Mouse (Mus musculus) megakaryocyte-erythroid progenitor cell, adult 5-6 weeks (primary cell): ENCODE data around the gene Prkab2. TPM values are rescaled to one million over a fixed set of nuclear protein-coding genes. Genes with fewer than 3 reads are reported as not detected.

Experiments
- ATAC-seq: replicated peaks from 2 replicates; pipeline ENCODE4 v1.8.0; 2016; ENCODE audit warnings: mild to moderate bottlenecking, inconsistent platforms; ENCODE audit not compliant: severe bottlenecking, poor library complexity, low FRiP score, low TSS enrichment
- total RNA-seq, 2 experiments: library from RNA; stranded (forward) in 1 of 2; stranded (reverse) in 1 of 2; fragments of 200-1000, 215-1000 nt in 1 of 2; fragments of >200 nt in 1 of 2; fragmentation: Nextera tagmentation in 1 of 2; gene quantifications; 2 replicates each; pipeline ENCODE4 v1.2.3; 2014 to 2017

The Prkab2 gene
- total RNA-seq, 2 experiments from 2014 or later: 1.6 to 5.4 TPM

DNA sequence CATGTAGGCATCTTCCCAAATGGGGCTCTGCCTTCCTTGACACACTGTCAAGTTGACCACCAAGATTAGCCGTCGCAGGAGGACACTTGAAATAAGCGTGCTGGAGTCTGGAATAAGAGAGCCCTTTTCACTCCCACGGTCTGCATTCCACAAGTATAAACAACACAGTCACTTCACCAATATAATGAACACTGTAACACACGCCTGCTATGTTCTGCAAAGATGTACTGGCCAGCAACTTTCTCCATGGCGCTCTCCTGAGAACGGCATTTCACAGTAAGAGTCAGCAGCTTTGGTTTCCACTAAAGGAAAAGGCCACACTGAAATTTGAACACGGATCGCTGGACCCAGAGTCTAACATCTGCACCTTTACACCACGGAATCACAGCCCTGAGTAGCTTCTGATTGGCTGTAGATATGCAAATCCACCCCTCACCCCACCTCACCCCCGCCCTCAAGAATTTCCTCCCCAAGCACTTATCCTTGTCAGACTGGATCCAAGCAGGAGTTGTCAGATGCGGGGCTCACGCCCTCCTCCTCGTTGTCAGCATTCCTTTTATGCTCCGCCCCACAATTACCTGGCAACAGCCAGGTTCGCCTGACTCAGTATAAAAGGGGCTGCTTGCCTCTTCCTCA, 25.7 kb downstream of the Prkab2 start:
- ATAC-seq: no peak

DNA sequence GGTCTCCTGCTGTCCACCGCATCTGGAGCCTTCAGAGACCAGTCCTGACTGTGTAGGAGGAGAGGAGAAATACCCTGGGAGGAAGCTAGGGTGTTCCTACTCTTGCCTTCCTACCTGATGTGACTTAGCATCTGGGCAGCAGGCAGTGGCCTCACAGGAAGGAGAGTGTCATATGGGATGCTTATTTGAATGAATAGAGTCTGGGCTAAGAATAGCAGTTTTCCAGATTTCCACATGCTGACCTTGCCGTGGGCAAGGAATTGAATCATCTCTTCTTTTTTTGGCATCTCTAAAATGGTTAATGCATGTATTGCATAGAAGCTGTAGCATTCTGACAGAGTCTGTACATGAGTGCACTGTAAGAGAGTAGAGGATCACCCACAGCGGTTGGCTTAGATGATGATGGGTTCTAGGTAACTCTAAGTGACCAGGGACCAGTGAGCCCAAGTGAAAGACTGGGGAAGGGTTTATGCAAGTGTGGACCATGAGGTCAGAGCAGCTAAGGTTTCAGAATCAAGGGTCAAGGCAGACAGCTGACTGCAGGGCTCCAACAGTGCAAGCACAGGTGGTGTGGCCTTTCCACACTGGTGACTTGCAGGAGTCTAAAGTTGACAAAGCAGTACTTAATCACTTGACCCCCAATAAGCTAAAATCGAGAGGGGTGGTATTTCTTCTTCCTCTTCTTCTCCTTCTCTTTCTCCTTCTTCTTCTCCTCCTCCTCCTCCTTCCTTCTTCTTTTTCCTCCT, 28.6 kb downstream of the Prkab2 start:
- ATAC-seq: no peak

GRCm38 (mm10) chr3:97689289-97689688, 31.3 kb downstream of the Prkab2 start:
- ATAC-seq: no peak

DNA sequence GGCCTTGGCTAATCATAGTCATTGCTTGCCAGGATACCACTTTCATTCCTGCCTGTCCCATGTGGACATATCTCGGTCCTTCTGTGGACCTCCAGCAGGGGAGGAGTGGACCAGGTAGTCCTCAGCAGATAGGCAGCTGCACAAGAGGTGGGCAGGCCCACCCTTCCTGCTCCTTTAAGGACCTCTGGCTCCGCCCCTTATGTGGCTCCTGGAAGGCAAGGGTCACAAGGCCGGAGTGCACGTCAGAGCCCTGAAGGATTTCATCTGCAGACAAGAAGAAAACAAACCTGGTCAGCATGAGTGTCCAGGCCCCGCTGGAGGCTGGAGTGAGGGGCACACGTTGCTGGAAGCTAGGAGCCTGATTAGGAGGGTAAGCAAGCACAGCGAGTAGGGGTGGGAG, 32.6 kb downstream of the Prkab2 start:
- ATAC-seq: no peak

GRCm38 (mm10) chr3:97691443-97692017, 33.5 kb downstream of the Prkab2 start:
- ATAC-seq: no peak

- ATAC-seq: no peak
Measured at GRCm38 (mm10) chr3:97693806-97694205, 35.8 kb downstream of the Prkab2 start.

- no peak for ATAC-seq
Measured at GRCm38 (mm10) chr3:97696866-97697265, 38.9 kb downstream of the Prkab2 start.

- no peak for ATAC-seq
Measured at GRCm38 (mm10) chr3:97697291-97697690, 39.3 kb downstream of the Prkab2 start.

DNA sequence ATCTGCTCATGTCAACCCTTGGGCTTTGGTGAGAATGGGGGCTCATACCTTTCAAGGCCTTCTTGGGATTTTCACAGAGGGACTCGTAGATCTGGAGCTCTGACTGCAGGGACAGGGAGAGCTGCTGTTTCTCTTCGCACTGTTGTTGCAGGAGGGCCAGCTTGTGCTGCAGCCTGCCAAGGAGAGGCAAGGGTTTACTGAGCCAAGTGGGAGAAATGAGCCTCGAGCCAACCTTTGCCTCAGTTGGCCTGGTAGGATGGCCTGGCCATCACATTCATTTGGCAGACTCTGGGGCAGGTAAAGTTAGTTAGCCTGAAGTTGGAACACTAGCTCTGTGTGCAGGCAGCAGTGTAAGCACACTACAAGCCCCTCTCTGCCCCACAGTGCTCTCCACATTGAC, 41.1 kb downstream of the Prkab2 start:
- ATAC-seq: no peak

DNA sequence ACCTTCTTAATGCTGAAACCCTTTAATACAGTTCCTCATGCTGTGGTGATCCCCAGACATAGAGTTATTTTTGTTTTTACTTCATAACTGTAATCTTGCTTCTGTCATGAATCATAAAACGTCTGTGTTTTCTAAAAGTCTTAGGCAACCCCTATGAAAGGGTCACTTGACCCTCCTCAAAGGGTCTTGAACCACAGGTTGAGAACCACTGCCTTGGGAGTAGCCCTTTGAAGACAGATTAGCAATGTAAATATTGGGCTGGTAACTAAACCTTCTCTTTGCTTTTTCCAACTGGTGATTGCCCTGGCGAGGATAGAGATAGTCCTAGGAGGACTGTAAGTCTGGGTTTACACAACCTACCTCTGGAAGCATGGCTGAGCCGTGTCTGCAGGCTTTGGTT, 43.2 kb downstream of the Prkab2 start:
- ATAC-seq: no peak

DNA sequence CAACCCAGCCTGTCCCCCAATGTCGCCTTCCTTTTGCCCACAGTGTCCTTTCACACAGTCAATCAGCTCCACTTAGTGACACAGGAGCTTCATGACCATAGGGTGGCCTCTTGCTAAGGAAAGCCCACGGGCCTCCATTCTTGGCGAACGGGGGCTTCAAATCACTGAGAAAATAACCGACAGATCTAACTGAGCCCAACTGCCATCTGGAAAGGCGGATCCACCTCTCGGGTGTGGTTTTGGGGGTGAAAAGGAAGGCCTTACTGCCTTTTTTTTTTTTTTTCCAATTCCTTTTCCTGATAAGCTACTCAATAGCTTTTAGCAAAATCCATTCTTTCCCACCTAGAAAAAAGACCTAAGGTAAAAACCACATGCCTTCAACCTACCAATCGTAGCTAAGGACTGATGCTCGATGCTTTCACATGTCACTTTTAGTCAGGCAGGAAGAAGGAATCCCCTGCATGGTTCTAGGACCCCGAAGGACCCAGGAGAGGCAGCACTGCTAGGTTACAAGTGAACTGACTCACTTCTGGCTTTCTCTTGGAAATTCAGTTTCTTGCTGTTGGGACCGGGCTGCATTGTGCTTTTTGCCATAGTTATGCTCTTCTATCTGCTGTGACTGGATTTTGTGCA, 44.6 kb downstream of the Prkab2 start:
- no peak for ATAC-seq

GRCm38 (mm10) chr3:97705508-97705907, 47.5 kb downstream of the Prkab2 start:
- ATAC-seq: no peak

GRCm38 (mm10) chr3:97706561-97706960, 48.6 kb downstream of the Prkab2 start:
- ATAC-seq: no peak

DNA sequence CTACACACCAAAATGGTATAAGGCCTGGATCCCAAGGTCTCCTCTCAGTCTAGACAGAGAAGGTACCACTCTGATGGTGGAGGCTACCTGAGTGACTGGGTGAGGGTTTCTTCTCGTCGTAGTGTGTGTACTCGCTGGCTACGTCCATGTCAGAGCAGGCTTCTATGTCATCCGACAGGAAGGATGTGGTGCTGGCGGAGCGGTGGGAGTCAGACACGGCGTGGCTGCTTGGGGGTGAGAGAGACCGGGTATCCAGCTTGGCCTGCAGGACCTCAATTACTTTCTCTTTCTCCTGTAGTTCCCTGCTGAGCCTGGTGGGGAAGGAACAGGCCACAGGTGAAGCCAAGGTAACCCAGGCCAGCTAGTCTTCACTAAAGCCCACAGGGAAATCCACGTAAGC, 52.1 kb downstream of the Prkab2 start:
- ATAC-seq: no peak

DNA sequence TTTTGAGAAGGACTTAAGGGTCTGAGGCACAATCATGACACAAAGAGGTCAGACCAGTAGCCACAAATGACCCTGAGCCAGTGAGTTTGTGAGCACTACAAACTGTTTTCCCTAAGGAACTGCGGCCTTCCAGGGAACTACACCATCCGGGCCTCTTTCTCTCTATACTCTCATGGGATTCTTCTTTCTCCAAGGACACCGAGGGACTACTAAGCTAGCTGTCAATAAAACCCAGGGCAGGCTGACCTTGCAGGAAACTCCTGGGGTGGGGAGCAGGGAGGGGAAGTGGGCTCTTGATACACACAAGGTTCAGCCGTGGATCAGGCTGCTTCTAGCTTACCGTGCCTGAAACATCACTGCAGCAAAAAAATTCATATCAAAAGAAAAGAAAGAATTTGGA, 52.9 kb downstream of the Prkab2 start:
- ATAC-seq: no peak

DNA sequence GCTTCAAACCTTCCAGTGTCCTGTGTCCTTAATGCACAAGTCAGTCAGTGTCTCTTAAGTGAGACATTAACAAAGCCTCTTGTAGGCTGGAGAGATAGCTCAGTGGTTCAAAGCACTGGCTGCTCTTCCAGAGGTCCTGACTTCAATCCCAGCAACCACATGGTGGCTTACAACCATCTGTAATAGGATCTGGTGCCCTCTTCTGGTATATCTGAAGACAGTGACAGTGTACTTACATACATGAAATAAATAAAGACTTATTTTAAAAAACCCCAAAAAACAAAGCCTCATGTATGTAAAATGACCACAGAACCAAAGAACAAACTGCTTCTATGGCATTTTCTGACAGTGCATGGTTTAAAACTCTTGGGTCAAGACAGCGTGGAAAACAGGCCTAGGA, 57.9 kb downstream of the Prkab2 start:
- no peak for ATAC-seq

GRCm38 (mm10) chr3:97719116-97719515, 61.1 kb downstream of the Prkab2 start:
- ATAC-seq: no peak
